Mouse (Mus musculus) C2C12 (cell line): Measurements from ENCODE around the gene Dnase1l3. TPM values are rescaled to one million over a fixed set of nuclear protein-coding genes. Genes with fewer than 3 reads are reported as not detected.

Experiments used
- H3K27me3 ChIP-seq: one replicate; pipeline ENCODE4 v1.6.1; 2011; ENCODE audit not compliant: control insufficient read depth, insufficient read depth, insufficient read length
- H3K36me3 ChIP-seq: one replicate; pipeline ENCODE4 v1.6.1; 2011; ENCODE audit not compliant: control insufficient read depth, insufficient read depth
- H3K4me3 ChIP-seq: one replicate; pipeline ENCODE4 v1.5.1; 2011; ENCODE audit warnings: mild to moderate bottlenecking, control low read depth; ENCODE audit not compliant: poor library complexity, insufficient read depth, severe bottlenecking
- H3K79me2 ChIP-seq: one replicate; pipeline ENCODE4 v1.6.1; 2011; ENCODE audit not compliant: control insufficient read depth, insufficient read depth
- H3K79me3 ChIP-seq: one replicate; pipeline ENCODE4 v1.6.1; 2011; ENCODE audit warnings: low read depth, control low read depth
- H3ac ChIP-seq: one replicate; pipeline ENCODE3; 2011; ENCODE audit warnings: low read depth; ENCODE audit not compliant: control insufficient read depth, insufficient read length
- CEBPB ChIP-seq: IDR thresholded peaks from one replicate; pipeline ENCODE4 v1.6.1; 2011; ENCODE audit warnings: low read depth, mild to moderate bottlenecking, control low read depth, moderate library complexity
- CTCF ChIP-seq: IDR thresholded peaks from one replicate; pipeline ENCODE4 v1.5.1; 2011; ENCODE audit not compliant: control insufficient read depth, insufficient read depth, insufficient read length
- FOSL1 ChIP-seq: IDR thresholded peaks from one replicate; pipeline ENCODE4 v1.8.0; 2011; ENCODE audit warnings: mild to moderate bottlenecking, low read length; ENCODE audit not compliant: poor library complexity, insufficient read depth, severe bottlenecking
- MAX ChIP-seq: IDR thresholded peaks from one replicate; pipeline ENCODE4 v1.6.1; 2011; ENCODE audit warnings: mild to moderate bottlenecking, control low read depth
- MYOD1 ChIP-seq: IDR thresholded peaks from one replicate; pipeline ENCODE4 v1.6.1; 2011; ENCODE audit warnings: low read depth; ENCODE audit not compliant: control insufficient read depth, insufficient read length
- MYOG ChIP-seq: IDR thresholded peaks from one replicate; pipeline ENCODE4 v1.6.1; 2011; ENCODE audit not compliant: control insufficient read depth, insufficient read length; ENCODE audit errors: extremely low read depth
- USF1 ChIP-seq: IDR thresholded peaks from one replicate; pipeline ENCODE4 v1.6.1; 2011; ENCODE audit warnings: low read depth, mild to moderate bottlenecking, control low read depth, moderate library complexity
- polyA plus RNA-seq: library from polyadenylated mRNA; unstranded; fragments of >200 nt; fragmentation: generic; extraction: Trizol; gene quantifications from one replicate; pipeline ENCODE4 v1.2.1, GENCODE M21; 2012; ENCODE audit warnings: missing spikeins

Dnase1l3 gene
- polyA plus RNA-seq, 1 experiment, result not detected

DNA sequence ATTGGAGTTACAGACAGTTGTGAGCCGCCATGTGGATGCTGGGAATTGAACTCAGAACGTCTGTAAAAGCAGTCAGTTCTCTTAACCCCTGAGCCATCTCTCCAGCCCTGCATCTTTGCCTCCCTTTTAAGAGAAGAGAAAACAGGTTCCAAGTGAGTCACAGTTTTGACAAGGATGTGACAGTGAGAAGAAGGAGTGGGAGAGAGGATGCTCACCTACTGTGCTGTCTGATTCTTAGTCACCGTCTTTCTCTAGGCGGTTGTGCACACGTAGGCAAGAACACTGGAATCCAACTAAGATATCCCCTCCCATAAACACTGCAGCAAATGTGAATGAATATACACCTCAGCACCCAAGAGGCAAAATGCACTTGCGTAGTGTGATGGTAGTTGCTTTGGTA lies 19.2 kb downstream of the Dnase1l3 start:
- Histone ChIP-seq H3K79me2 (no peaks in the 10 kb centered on the region), H3ac (no peak overlapping the region), H3K27me3 (no peaks in the 10 kb centered on the region), H3K36me3 (no peaks in the 10 kb centered on the region), H3K79me3 (no peaks in the 10 kb centered on the region), H3K4me3 (no peak overlapping the region)
- TF ChIP-seq MAX (no peak), CEBPB (no peak), FOSL1 (no peak), MYOG (no peak), USF1 (no peak), CTCF (no peak), MYOD1 (no peak)

DNA sequence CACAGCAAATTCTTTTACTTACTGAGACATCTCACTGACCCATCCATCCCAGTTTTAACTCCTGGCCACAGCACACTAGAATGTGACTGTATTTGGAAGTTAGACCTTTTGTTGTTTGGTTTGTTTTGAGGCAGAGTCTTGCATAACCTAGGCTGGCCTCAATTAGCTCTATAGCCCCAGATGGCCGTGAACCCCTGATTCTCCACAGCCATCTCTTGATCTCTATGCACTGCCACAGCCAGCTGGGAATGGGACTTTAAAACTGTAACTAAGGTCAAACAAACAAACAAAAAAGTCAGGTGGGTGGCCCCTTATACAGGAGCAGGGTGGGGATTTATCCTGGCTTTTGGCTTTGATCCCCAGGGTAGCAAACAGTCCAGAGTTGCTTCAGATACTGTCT lies 19.7 kb downstream of the Dnase1l3 start:
- TF ChIP-seq CEBPB (no peak), CTCF (no peak), MAX (no peak), MYOD1 (no peak), USF1 (no peak), FOSL1 (no peak), MYOG (no peak)
- H3K79me3 ChIP-seq, result no peaks in the 10 kb centered on the region
- no peaks in the 10 kb centered on the region for H3K27me3 ChIP-seq
- no peak overlapping the region for H3ac ChIP-seq
- no peak overlapping the region for H3K4me3 ChIP-seq
- no peaks in the 10 kb centered on the region for H3K79me2 ChIP-seq
- H3K36me3 ChIP-seq, result no peaks in the 10 kb centered on the region

DNA sequence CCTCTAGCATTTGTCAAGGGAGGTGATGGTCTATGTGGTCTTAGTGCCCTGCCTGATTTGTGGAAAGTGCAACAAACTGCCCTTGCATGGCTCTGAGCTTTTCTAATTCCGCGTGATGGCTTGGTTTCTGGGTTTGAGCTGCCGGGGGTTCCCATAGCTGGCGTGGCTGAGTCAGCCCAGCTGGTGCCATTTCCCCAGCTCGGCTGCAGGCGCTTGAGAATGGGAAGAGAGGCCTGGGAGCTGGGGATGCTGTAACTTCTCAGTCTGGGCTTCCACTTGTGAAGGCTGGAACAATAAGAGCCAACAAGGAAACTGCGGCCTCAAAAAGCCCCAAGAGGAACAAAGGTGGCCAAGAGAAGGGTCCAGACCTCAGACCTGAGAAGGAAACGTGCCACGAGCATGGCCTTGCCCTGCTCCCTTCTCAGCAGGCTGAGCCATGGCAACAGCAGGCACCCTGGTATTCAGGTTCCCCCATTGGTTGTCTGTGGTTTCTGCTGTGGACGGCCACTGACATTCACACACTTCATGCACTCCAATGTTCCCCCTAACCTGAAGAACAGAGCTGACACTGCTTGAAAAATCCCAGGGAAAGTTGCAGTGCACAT lies 22.4 kb downstream of the Dnase1l3 start:
- H3K79me2 ChIP-seq, result no peaks in the 10 kb centered on the region
- TF ChIP-seq CTCF (no peak), FOSL1 (no peak), MYOD1 (no peak), MAX (no peak), MYOG (no peak), CEBPB (no peak), USF1 (no peak)
- no peaks in the 10 kb centered on the region for H3K27me3 ChIP-seq
- no peaks in the 10 kb centered on the region for H3K36me3 ChIP-seq
- no peaks in the 10 kb centered on the region for H3K79me3 ChIP-seq
- no peak overlapping the region for H3ac ChIP-seq
- H3K4me3 ChIP-seq, result no peak overlapping the region

DNA sequence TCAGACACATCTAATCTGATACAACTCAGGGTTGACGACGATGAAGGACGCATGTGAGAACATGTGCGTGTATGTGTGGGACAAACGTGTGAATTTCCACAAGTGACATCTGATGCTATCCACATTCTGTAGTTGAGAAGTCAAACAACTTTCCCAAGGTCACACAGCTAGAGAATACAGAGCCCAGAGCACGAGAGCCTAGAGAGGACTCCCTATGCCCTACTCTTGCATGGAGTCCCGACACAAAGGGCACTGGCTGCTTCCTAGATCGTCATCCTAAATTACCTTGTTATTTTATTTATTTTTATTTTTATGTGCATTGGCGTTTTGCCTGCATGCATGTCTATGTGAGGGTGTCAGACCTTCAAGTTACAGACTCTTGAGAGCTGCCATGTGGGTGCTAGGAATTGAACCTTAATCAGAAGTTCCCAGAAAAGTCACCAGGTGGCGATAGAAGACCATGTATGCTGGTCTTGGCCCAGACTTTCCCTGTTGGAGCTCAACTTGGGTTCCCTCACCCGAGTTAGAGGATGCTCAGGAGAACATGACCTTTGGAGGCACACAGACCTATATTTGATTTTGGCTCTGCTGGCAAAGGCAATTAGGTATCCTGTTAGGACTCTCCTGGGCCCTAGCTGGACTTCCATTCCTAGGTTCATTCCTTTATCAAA lies 30.0 kb downstream of the Dnase1l3 start:
- no peaks in the 10 kb centered on the region for H3K79me3 ChIP-seq
- H3K36me3 ChIP-seq, result no peaks in the 10 kb centered on the region
- TF ChIP-seq FOSL1 (no peak), CTCF (peak; percentile 4)

DNA sequence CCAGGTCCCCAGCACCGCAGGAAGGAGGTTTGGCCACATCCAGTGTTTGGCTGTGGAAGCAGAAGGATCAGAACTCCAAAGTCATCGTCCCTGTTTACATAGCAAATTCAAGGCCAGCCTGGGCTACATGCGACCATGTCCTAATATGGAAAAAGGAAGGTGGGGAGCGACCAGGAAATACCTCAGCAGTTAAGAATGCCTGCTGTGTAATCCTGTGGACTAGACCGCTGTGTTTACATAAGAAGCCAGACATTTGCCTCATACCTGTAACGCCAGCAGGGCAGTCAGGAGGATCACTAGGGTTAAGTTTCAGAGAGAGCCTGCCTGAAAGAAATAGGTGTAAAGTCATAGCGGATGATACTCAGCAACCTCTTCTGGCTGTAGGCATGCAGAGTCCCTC lies 31.2 kb downstream of the Dnase1l3 start:
- H3K79me3 ChIP-seq, result no peaks in the 10 kb centered on the region
- no peak overlapping the region for H3K4me3 ChIP-seq
- H3K79me2 ChIP-seq, result no peaks in the 10 kb centered on the region
- no peak overlapping the region for H3ac ChIP-seq
- no peaks in the 10 kb centered on the region for H3K27me3 ChIP-seq
- H3K36me3 ChIP-seq, result no peaks in the 10 kb centered on the region
- TF ChIP-seq FOSL1 (no peak), CTCF (no peak), MAX (no peak), USF1 (no peak), MYOD1 (no peak), CEBPB (no peak), MYOG (no peak)

More for the DNA sequence above, 30.0 kb downstream of the Dnase1l3 start:
- Histone ChIP-seq H3K4me3 (no peak overlapping the region), H3ac (no peak overlapping the region), H3K27me3 (no peaks in the 10 kb centered on the region), H3K79me2 (no peaks in the 10 kb centered on the region)

DNA sequence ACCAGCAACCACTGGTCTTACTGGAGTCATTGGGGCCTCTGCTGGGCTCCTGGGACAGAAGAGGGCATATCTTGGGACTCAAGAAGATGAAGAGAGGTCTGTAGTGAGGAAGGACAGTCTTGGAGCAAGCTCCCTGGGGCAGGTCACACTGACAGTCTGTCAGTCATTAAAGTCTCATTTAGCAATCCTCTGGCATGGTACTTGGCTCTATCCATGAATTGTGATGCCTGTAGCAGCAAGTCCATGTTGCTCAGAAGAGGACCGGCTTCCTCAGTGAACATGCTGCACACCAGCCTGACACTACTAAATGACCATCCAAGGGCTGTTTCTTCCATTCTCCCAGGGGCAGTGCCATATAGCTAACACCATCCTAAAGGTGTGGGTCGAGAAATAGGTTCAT lies 31.7 kb downstream of the Dnase1l3 start:
- no peaks in the 10 kb centered on the region for H3K79me3 ChIP-seq
- H3K36me3 ChIP-seq, result no peaks in the 10 kb centered on the region
- no peak overlapping the region for H3ac ChIP-seq
- no peak overlapping the region for H3K4me3 ChIP-seq
- no peak for TF ChIP-seq USF1
- no peak for TF ChIP-seq CEBPB
- no peak for TF ChIP-seq MYOG
- TF ChIP-seq MYOD1, result no peak
- TF ChIP-seq CTCF, result no peak
- no peak for TF ChIP-seq FOSL1
- TF ChIP-seq MAX, result no peak
- no peaks in the 10 kb centered on the region for H3K27me3 ChIP-seq
- H3K79me2 ChIP-seq, result no peaks in the 10 kb centered on the region
